Mouse (Mus musculus) bone marrow macrophage, adult 2 months (primary cell): ENCODE results near the gene Hnrnph3.

ENCODE experiments used
- CTCF ChIP-seq: IDR thresholded peaks from 2 replicates; pipeline ENCODE4 v1.5.1; 2012; ENCODE audit warnings: low read depth, mild to moderate bottlenecking, low read length, moderate library complexity
- POLR2A ChIP-seq: IDR thresholded peaks from 2 replicates; pipeline ENCODE4 v1.6.1; 2012; ENCODE audit warnings: mild to moderate bottlenecking, low read depth, low read length, borderline replicate concordance

DNA sequence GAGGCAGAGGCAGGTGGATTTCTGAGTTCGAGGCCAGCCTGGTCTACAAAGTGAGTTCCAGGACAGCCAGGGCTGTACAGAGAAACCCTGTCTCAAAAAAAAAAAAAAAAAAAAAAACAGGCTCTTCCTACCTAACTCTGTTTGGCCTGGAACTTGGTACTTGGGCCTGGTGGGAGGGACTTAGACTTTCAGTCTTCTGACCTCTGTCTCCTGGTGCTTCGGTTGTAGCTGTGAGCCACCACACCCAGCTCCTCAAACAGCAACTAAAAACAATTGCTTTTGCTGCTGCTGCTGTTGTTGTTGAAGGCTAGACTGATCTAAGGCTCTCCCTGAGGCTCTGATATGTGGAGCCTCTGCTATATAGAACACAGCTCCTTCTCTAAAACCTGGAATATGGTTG, 25.1 kb upstream of the Hnrnph3 start:
- no peak for TF ChIP-seq POLR2A
- TF ChIP-seq CTCF: no peak
